Mouse (Mus musculus) forebrain, embryonic 13.5 days (tissue): ENCODE measurements around the gene 1700029H14Rik. TPM values are rescaled to one million over a fixed set of nuclear protein-coding genes. Genes with fewer than 3 reads are reported as not detected.

ENCODE experiments used
- ATAC-seq: fragments of 200-750 bp; cut with Nextera tagmentation; 2 replicates; pipeline ENCODE4 v1.8.0; 2017
- H3K27ac ChIP-seq: fragments of 300-500 bp; sonication (generic); 2 replicates; pipeline ENCODE4 v1.5.1; 2015; ENCODE audit warnings: inconsistent platforms, mild to moderate bottlenecking, moderate library complexity
- H3K27me3 ChIP-seq: fragments of 300-500 bp; sonication (generic); 2 replicates; pipeline ENCODE4 v1.6.1; 2015; ENCODE audit warnings: mild to moderate bottlenecking, inconsistent platforms
- H3K36me3 ChIP-seq: fragments of 300-500 bp; sonication (generic); 2 replicates; pipeline ENCODE4 v1.6.1; 2015; ENCODE audit warnings: mild to moderate bottlenecking, inconsistent platforms; ENCODE audit not compliant: poor library complexity, severe bottlenecking
- H3K4me1 ChIP-seq: fragments of 300-500 bp; sonication (generic); 2 replicates; pipeline ENCODE4 v1.6.1; 2015; ENCODE audit warnings: inconsistent platforms
- H3K4me2 ChIP-seq: fragments of 300-500 bp; sonication (generic); 2 replicates; pipeline ENCODE4 v1.6.1; 2015; ENCODE audit warnings: inconsistent platforms, mild to moderate bottlenecking, moderate library complexity
- H3K4me3 ChIP-seq: fragments of 300-500 bp; sonication (generic); 2 replicates; pipeline ENCODE4 v1.5.1; 2015; ENCODE audit warnings: mild to moderate bottlenecking, inconsistent platforms
- H3K9ac ChIP-seq: fragments of 300-500 bp; sonication (generic); 2 replicates; pipeline ENCODE4 v1.6.1; 2015; ENCODE audit warnings: mild to moderate bottlenecking, inconsistent platforms
- H3K9me3 ChIP-seq: fragments of 300-500 bp; sonication (generic); replicated peaks from 2 replicates; pipeline ENCODE4 v1.6.1; 2016; ENCODE audit warnings: inconsistent platforms
- WGBS: fragments of 180-500 bp; shearing (Covaris S2); methylation state at CpG from one replicate; pipeline ENCODE4 v1.1.7; 2015; 5-methylcytosine and 5-hydroxymethylcytosine counted together
- polyA plus RNA-seq: library from polyadenylated mRNA; unstranded; fragments of >200 nt; fragmentation: Nextera tagmentation; extraction: Ambion mirVana; gene quantifications from 2 replicates; pipeline ENCODE4 v1.2.1, GENCODE M21; 2015

Gene 1700029H14Rik
- not detected in 2 replicates for polyA plus RNA-seq

DNA sequence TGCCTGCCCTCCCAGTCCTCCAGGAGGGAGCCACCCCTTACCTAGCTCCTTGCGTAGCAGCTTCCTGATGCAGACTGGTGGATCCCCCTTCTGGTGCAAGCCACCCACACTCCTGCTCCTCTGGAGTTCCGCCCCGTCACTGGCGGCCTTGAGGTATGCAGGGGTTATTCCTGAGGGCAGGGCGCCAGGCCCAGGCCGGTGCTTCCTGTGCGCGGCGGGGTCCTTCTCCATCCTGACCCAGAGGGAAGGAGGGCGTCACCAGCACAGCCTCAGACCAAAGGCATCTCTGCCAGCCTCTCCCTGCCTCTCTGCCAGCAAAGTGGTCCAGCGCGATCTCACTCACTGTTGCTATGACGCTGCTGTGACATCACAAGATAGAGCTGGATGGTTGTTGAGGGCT, at the start of gene 1700029H14Rik:
TSS of gene 1700029H14Rik (minus strand) at position 344 of the 400 bp plus-strand sequence.
- no peak within 1 kb of the TSS for H3K4me3 ChIP-seq
- H3K4me2 ChIP-seq = no peak within 1 kb of the TSS
- H3K4me1 ChIP-seq = no peaks in the 10 kb centered on the region
- no peaks in the 10 kb centered on the region for H3K36me3 ChIP-seq
- no peak within 1 kb of the TSS for H3K9ac ChIP-seq
- no peak for ATAC-seq
- 45% methylated on average over 13 of the region's 13 CpGs for WGBS
- H3K27ac ChIP-seq = no peak within 1 kb of the TSS
- no peaks in the 10 kb centered on the region for H3K9me3 ChIP-seq
- H3K27me3 ChIP-seq = no peaks in the 10 kb centered on the region

DNA sequence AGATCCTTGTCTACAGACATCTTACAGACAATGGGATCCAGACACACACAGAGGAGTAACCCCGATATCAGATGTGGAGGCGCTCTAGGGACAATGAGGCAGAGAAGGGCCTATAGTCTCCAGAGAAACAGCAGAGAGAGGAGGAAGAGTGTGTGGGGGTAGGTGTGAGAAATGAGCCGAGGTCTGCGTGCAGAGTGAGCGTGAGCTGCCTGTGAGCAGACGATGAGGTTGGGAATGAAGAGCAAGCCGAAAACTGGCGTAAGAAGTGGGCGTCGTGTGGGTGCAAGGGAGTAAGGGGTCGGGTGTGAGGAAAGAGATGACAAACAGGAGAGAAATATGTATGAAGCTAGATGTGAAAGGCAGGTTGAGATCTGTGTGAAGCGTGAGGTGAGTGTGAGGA, 49.4 kb upstream of the 1700029H14Rik start:
- no peak overlapping the region for H3K27ac ChIP-seq

DNA sequence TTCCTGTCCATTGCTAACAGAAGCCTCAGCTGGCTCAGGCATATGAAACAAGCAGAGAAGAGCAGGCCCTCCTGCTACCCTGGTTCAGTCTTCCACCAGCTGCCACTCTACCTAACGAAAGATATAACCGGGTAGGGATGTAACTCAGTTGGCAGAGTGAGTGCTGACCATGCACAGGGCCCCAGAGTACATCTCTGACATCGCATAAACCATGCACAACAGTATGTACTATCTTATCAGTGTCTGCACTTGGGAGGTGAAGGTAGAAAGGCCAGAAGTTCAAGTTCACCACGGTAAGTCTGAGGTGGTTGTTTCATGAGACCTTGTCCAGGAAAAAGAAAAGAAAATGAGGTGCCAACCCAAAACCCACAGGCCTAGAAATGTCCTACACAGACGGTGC, 47.7 kb upstream of the 1700029H14Rik start:
- H3K4me2 ChIP-seq = no peak overlapping the region
- H3K27me3 ChIP-seq = no peaks in the 10 kb centered on the region
- ATAC-seq = no peak
- H3K36me3 ChIP-seq = peaks cover 16% of the 10 kb centered on the region
- no peak overlapping the region for H3K9ac ChIP-seq
- 87% methylated on average over 5 of the region's 5 CpGs for WGBS
- H3K9me3 ChIP-seq = no peaks in the 10 kb centered on the region
- H3K4me1 ChIP-seq = peaks cover 11% of the 10 kb centered on the region; the same call in 1 of the 2 replicates
- no peak overlapping the region for H3K4me3 ChIP-seq
- no peak overlapping the region for H3K27ac ChIP-seq

More for the DNA sequence above, 49.4 kb upstream of the 1700029H14Rik start:
- Histone ChIP-seq H3K4me1 (peaks cover 14% of the 10 kb centered on the region; the same call in 1 of the 2 replicates), H3K4me3 (no peak overlapping the region), H3K27me3 (no peaks in the 10 kb centered on the region), H3K9me3 (no peaks in the 10 kb centered on the region), H3K4me2 (no peak overlapping the region), H3K9ac (no peak overlapping the region), H3K36me3 (peaks cover 15% of the 10 kb centered on the region)
- 84% methylated on average over 12 of the region's 12 CpGs for WGBS
- ATAC-seq = no peak

- no peaks in the 10 kb centered on the region for H3K27me3 ChIP-seq
- no peak overlapping the region for H3K27ac ChIP-seq
- ATAC-seq = no peak
- H3K4me3 ChIP-seq = no peak overlapping the region
- peaks cover 21% of the 10 kb centered on the region for H3K36me3 ChIP-seq
- H3K4me1 ChIP-seq = peaks cover 7% of the 10 kb centered on the region; the same call in 1 of the 2 replicates
- no peaks in the 10 kb centered on the region for H3K9me3 ChIP-seq
- no peak overlapping the region for H3K9ac ChIP-seq
- H3K4me2 ChIP-seq = no peak overlapping the region
- 94% methylated on average over 6 of the region's 6 CpGs for WGBS
Measured at GRCm38 (mm10) chr8:13608946-13609345, 46.7 kb upstream of the 1700029H14Rik start.

- H3K9me3 ChIP-seq = no peaks in the 10 kb centered on the region
- H3K36me3 ChIP-seq = peaks cover 6% of the 10 kb centered on the region
- H3K4me1 ChIP-seq = no peaks in the 10 kb centered on the region
- no peak overlapping the region for H3K4me2 ChIP-seq
- 91% methylated on average over 7 of the region's 7 CpGs for WGBS
- no peaks in the 10 kb centered on the region for H3K27me3 ChIP-seq
- no peak overlapping the region for H3K27ac ChIP-seq
- no peak for ATAC-seq
- no peak overlapping the region for H3K9ac ChIP-seq
- H3K4me3 ChIP-seq = no peak overlapping the region
Measured at GRCm38 (mm10) chr8:13605920-13606480, 43.7 kb upstream of the 1700029H14Rik start.

- peaks cover 11% of the 10 kb centered on the region for H3K36me3 ChIP-seq
- H3K27ac ChIP-seq = no peak overlapping the region
- no peaks in the 10 kb centered on the region for H3K4me1 ChIP-seq
- H3K27me3 ChIP-seq = no peaks in the 10 kb centered on the region
- no peak overlapping the region for H3K4me2 ChIP-seq
- WGBS = 50% methylated on average over 8 of the region's 8 CpGs
- no peak overlapping the region for H3K4me3 ChIP-seq
- no peaks in the 10 kb centered on the region for H3K9me3 ChIP-seq
- no peak overlapping the region for H3K9ac ChIP-seq
- no peak for ATAC-seq
Measured at GRCm38 (mm10) chr8:13602621-13603020, 40.4 kb upstream of the 1700029H14Rik start.

DNA sequence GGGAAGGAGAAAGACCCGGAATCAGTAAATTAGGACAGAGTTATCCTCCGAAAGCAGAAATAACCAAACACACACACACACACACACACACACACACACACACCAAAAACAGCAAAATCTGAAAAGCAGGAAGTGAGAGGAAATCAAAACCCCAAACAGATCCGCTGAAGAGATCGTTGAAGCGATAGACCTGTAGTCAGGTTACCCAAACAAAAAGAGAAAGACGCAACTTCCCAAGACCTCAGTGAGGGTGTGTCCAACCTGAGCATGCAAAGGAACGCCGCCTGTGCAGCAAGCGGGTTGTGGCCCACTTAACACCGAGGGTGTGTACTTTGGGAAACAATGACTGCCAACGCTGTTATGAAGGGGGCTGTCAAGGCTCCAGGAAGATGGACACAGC, 38.9 kb upstream of the 1700029H14Rik start:
- Histone ChIP-seq H3K9me3 (no peaks in the 10 kb centered on the region), H3K4me3 (no peak overlapping the region), H3K4me2 (no peak overlapping the region), H3K4me1 (no peaks in the 10 kb centered on the region), H3K27me3 (no peaks in the 10 kb centered on the region), H3K9ac (no peak overlapping the region), H3K27ac (no peak overlapping the region), H3K36me3 (peaks cover 24% of the 10 kb centered on the region)
- whole genome bisulfite sequencing = 95% methylated on average over 11 of the region's 11 CpGs
- ATAC-seq = no peak

GRCm38 (mm10) chr8:13600716-13601115, 38.5 kb upstream of the 1700029H14Rik start:
- 94% methylated on average over 10 of the region's 10 CpGs for WGBS
- Histone ChIP-seq H3K4me2 (no peak overlapping the region), H3K36me3 (peaks cover 26% of the 10 kb centered on the region), H3K9ac (no peak overlapping the region), H3K27ac (no peak overlapping the region), H3K9me3 (no peaks in the 10 kb centered on the region), H3K27me3 (no peaks in the 10 kb centered on the region), H3K4me3 (no peak overlapping the region), H3K4me1 (no peaks in the 10 kb centered on the region)
- ATAC-seq = no peak

GRCm38 (mm10) chr8:13600204-13600603, 37.9 kb upstream of the 1700029H14Rik start:
- ATAC-seq = no peak
- Histone ChIP-seq H3K4me2 (no peak overlapping the region), H3K4me3 (no peak overlapping the region), H3K36me3 (peaks cover 26% of the 10 kb centered on the region), H3K27ac (no peak overlapping the region), H3K27me3 (no peaks in the 10 kb centered on the region), H3K9me3 (no peaks in the 10 kb centered on the region), H3K9ac (no peak overlapping the region), H3K4me1 (no peaks in the 10 kb centered on the region)
- 87% methylated on average over 7 of the region's 7 CpGs for WGBS

- H3K4me1 ChIP-seq = no peaks in the 10 kb centered on the region
- H3K27ac ChIP-seq = no peak overlapping the region
- H3K36me3 ChIP-seq = peaks cover 20% of the 10 kb centered on the region
- WGBS = 93% methylated on average over 6 of the region's 6 CpGs
- no peaks in the 10 kb centered on the region for H3K27me3 ChIP-seq
- no peak for ATAC-seq
- H3K9ac ChIP-seq = no peak overlapping the region
- no peak overlapping the region for H3K4me3 ChIP-seq
- no peak overlapping the region for H3K4me2 ChIP-seq
- H3K9me3 ChIP-seq = no peaks in the 10 kb centered on the region
Measured at GRCm38 (mm10) chr8:13597777-13598176, 35.5 kb upstream of the 1700029H14Rik start.

DNA sequence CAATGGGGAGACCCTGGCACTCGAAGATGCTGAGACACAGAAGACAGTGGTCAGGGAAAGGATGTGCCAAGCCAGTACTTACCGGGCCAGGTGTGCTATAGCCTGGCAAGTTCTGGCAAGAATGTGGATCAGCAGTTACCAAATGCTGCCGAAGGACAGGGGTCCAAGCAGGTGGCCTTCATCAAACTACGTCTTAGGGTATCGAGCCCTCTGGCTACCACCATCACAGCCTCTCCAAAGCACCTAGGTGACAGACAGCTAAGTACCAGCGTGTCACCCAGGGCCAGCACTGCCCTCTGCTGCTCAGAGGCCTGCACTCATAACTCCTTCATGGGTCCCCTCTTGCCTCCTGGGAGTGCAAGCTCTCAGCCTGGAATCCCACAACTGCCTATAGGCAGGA, 33.6 kb upstream of the 1700029H14Rik start:
- no peak overlapping the region for H3K4me3 ChIP-seq
- H3K27ac ChIP-seq = no peak overlapping the region
- H3K36me3 ChIP-seq = peaks cover 20% of the 10 kb centered on the region
- H3K4me2 ChIP-seq = no peak overlapping the region
- H3K9ac ChIP-seq = no peak overlapping the region
- 92% methylated on average over 6 of the region's 6 CpGs for WGBS
- H3K9me3 ChIP-seq = no peaks in the 10 kb centered on the region
- no peaks in the 10 kb centered on the region for H3K27me3 ChIP-seq
- no peaks in the 10 kb centered on the region for H3K4me1 ChIP-seq
- no peak for ATAC-seq

DNA sequence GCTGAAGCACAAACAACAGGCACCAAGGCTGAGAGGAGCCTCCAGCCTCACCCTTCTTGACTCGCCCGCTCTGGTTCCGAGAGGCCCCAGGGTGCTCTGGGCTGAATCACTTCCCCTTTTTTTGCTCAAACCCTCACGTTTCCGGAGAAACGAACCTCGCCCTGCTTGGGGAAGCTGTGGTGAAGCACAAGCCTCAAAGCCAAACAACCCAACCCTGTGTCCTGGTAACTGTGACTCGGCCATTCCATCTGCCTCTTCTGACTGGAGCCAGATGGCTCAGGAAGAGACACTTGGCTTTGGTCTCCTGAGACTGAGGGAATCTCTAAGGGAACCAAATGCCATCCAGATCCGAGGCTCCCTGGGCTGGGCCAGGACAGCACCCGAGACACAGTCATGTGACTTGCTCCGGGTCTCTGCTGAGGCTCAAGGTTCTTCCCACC, 32.6 kb upstream of the 1700029H14Rik start:
- peaks cover 20% of the 10 kb centered on the region for H3K36me3 ChIP-seq
- no peak overlapping the region for H3K4me3 ChIP-seq
- H3K9ac ChIP-seq = no peak overlapping the region
- no peak for ATAC-seq
- no peaks in the 10 kb centered on the region for H3K4me1 ChIP-seq
- no peaks in the 10 kb centered on the region for H3K9me3 ChIP-seq
- 87% methylated on average over 11 of the region's 11 CpGs for WGBS
- H3K27ac ChIP-seq = no peak overlapping the region
- no peak overlapping the region for H3K4me2 ChIP-seq
- no peaks in the 10 kb centered on the region for H3K27me3 ChIP-seq

GRCm38 (mm10) chr8:13593340-13593739, 31.1 kb upstream of the 1700029H14Rik start:
- H3K27me3 ChIP-seq = no peaks in the 10 kb centered on the region
- no peaks in the 10 kb centered on the region for H3K4me1 ChIP-seq
- no peak for ATAC-seq
- no peak overlapping the region for H3K4me2 ChIP-seq
- peaks cover 26% of the 10 kb centered on the region for H3K36me3 ChIP-seq
- H3K27ac ChIP-seq = no peak overlapping the region
- 92% methylated on average over 8 of the region's 8 CpGs for WGBS
- no peak overlapping the region for H3K4me3 ChIP-seq
- no peaks in the 10 kb centered on the region for H3K9me3 ChIP-seq
- no peak overlapping the region for H3K9ac ChIP-seq
